Mouse (Mus musculus) CD4-positive, CD25-positive, alpha-beta regulatory T cell, adult 4 months (primary cell): ENCODE data around the gene Fam213a. TPM values are rescaled to one million over a fixed set of nuclear protein-coding genes. Genes with fewer than 3 reads are reported as not detected.

Experiments used
- ATAC-seq: one replicate; pipeline ENCODE4 v1.8.0; 2017
- polyA plus RNA-seq, 2 experiments: library from polyadenylated mRNA; unstranded; fragments of 100-300 nt; shearing (Covaris generic); gene quantifications; one replicate each; pipeline ENCODE4 v1.2.1; 2017

The Fam213a gene
- polyA plus RNA-seq, 2 experiments from 2014 or later = 12.4 to 13.4 TPM

DNA sequence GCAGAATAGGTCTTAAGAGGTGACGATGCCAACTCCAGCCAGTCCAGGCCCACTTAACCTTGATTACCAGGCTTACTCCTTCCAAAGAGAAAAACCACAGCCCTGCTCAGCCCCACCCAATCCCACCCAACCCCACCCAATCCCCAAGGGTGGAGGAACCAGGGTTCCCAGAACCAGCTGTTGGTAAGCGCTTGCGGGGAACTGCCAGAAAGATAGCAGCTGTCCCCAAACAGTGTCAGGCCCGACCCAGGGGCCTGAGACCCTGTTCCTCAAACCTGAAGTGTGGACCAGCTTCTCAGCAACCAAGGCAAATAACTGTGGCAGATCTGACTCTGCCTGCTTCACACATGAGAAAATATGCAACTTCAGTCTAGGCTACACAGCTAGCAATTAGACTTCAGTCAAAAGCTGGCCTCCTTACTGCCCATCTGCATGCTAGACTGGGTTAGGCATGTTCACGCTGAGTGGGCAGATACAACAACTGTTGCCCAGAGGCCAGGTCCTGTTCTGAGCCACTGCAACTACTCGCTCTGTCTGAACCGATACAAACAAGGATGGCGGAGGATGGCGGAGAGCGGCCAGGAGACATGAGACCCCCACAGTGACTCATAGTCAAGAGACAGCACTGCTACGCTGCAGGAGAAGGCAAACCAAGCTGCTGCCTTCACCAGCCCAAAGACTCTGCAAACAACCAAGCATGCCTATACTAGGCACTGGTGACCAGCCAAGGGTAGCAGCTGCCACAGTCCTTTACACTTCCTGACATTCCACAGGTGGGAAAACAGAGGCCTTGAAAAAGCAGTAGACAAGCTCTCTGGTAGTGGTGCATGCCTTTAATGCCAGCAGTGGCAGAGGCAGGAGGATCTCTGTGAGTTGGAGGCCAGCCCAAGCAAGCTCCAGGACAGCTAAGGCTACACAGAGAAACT is 51.0 kb downstream of the Fam213a start:
- ATAC-seq = no peak

DNA sequence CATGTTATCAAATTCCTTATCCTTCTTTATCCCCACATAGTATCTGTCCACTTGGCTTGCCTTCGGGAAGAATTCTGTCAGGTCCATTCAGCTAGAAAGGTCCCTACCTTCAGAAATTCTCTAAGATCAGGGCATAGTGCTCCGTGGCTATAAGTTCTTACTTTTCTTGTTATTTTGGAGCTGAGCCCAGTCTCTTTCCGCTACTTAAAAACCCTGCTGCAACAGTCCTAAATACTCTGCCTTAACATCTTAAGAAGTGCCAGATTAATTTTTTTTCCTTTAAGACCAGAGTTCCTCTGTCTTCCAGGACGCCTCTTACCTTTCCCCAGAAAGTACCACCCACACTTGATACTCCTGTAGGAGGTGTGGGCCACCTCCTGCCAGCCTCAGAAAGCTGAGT is 53.4 kb downstream of the Fam213a start:
- no peak for ATAC-seq

DNA sequence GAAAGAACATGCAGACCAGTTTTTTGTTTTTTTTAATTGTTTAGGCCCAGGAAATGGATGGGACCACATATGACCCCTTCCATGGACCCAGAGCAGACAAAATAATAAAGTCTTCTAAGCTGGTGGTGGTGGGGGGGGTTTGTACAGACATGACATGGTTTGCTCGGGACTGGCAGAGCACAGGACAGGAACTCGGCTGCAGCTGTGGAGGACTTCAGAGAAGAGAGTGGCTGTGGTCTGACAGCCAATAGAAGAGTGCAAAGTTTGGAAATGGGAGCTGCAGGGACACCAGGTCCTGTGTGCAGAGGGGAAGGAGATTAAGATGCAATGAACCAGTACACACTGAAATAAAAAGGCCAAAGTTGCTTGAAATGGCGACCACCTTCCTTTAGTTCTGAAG is 54.0 kb downstream of the Fam213a start:
- ATAC-seq = no peak

DNA sequence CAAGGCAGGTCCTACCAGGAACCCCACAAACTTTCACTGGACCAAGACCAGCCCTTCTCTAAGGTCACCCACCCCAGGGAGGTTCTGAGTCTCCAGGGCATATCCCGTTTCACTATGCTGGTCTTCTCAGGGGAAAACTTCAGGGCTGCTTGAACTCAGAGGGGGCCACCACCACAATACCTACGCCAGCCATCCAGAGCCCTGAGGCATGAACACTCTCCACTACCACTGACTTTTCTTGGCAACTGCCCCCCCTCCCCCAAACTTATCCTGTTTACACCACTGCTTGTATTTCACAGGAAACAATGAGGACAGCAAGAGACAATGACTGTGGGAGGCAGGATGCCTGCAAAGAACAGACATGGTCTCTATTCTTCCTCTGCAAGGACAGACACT is 54.6 kb downstream of the Fam213a start:
- peak; percentile 62 for ATAC-seq

- no peak for ATAC-seq
Observed at GRCm38 (mm10) chr14:40958083-40958985, 55.3 kb downstream of the Fam213a start.

DNA sequence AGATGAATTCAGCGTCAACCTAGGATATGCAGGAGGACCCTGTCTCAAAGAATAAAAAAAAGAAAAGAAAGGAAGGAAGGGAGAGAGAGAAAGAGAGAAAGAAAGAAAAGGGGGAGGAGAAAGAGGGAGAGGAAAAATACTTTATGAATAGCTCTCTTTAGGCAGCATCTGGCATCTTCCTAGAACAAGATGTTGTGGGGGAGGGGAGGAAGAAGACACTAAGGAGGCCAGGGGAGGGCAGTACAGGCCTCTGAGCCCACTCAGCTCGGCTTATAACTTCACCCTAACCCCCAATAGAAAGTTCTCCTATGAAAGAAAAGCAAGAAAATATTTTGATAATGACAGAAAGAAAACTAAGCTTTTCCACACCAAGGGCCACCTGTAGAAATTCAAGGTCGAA is 56.0 kb downstream of the Fam213a start:
- ATAC-seq = no peak

- ATAC-seq = peak; percentile 47
Observed at GRCm38 (mm10) chr14:40956252-40957146, 57.1 kb downstream of the Fam213a start.

DNA sequence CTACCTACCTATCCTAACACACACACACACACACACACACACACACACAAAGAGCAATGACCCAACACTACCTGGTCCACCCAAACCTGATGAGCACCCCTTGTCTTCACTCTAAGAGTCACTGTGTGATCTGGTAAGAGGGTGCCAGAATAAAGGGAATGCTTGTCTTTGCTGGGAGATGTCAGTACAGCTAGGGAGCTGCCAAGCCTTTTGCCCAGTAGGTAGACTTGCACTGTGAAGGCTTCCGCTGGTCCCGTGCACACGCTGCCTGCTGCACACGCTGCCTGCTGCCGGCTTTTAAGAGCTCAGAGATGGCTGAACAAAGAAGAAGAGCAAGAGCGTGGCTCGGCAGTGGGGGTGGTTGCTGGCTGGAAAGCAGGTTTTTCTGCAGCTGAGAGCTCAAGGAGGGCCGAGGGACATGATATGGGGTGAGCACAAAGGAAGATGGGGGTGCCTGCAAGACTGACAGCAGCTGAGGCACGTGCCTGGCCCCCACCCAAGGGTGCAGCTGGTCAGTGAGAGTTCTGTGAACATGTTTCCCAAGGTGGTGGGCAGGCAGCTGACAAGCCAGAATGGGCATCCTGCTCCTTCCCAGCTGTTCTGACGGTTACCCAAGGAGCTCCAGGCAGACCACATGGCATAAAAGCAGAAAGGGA is 57.9 kb downstream of the Fam213a start:
- ATAC-seq = peak; percentile 15

DNA sequence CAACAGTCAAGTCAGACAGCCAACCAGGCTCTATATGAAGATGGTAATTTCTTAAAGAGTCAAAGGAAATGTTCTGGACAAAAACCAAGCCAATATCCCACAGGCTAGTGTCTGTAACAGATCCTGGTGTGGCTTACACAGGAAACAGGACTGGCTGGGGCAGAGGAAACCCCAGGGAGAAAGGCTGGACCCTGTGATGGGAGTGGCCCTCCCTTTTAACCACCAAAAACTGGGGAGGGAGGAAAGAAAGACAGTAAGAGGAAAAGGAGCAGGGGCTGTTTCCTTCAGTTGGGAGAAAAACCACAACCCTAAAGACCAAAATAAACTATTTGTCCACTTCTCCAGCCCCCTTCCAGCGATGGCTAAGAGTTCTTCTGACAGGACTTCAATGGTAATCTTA is 58.4 kb downstream of the Fam213a start:
- ATAC-seq = no peak

DNA sequence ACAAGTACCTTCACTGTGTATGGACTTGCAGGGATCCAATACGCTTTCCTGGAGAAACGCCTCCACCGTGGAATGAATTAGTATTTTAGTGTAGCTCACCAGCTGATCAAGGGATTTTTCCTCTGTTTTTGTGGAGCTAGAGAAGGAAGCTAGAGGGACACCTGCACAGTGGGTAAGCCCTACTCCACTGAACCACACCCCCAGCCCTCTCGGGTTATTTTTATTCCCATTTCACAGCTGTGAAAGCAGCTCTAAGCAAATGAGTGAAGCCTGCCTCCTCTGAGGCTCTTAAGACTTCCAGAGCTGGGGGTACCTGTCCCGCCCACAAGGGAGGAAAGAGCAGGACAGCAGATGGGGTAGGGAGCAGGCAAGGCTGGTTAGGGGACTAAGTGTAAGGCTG is 60.2 kb downstream of the Fam213a start:
- no peak for ATAC-seq

GRCm38 (mm10) chr14:40952715-40953114 is 60.9 kb downstream of the Fam213a start:
- no peak for ATAC-seq

DNA sequence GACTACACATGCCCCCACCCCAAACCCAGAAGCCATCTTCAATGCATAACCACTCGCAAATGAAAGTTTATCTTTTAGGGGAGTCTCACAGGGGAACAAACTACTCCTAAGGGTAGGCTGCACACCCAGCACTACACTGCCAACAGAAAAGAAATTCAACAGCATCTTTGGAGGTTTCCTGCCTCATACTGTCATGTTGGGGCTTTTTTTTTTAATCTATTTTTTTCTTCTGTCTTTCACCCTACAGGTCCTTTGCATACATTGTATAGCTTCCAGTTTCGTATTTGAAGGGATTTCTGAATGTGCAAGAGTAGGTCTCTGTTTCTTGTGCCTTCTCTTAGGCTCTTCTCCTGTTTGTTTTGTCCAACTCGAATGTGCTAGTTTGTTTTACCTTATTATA is 61.3 kb downstream of the Fam213a start:
- peak; percentile 2 for ATAC-seq

GRCm38 (mm10) chr14:40949730-40950614 is 63.6 kb downstream of the Fam213a start:
- ATAC-seq = peak; percentile 34

DNA sequence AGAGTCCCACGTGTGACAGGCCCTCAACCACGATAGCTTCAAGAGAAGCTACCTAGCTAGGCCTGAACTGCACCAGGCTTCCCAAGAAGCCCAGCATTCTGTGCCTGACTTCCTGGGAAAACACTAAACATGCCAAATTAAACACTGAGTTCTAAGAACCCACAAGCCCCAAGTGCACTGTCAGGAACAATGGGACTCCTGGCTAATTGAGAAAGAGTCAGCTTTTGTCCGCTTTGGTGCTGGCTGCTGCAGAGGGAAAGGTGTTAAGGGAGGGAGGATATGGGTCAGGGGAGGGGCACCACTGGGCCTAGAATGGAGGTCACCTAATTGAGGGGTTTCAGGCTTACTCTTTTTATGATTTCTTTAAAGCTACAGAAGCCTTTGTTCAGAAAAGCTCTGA is 64.5 kb downstream of the Fam213a start:
- no peak for ATAC-seq

DNA sequence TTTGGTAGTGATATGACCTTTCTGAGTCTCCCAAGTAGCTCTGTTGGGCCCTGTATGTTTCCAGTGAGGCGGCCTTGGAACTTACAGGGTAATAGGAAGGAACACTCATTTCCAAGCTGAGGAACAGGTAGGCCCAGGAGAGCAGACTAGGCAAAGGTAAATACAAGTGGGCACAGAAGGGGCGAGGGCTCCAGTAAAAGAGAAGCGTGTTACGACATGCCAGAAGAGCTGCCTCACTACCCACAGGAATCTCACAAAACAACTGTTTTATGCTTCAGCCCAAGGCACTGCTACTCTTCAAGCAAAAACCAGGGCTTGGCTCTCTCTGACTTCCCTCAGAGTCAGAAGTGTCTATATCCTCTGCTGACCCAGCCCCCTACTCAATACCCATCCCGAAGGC is 65.1 kb downstream of the Fam213a start:
- no peak for ATAC-seq

DNA sequence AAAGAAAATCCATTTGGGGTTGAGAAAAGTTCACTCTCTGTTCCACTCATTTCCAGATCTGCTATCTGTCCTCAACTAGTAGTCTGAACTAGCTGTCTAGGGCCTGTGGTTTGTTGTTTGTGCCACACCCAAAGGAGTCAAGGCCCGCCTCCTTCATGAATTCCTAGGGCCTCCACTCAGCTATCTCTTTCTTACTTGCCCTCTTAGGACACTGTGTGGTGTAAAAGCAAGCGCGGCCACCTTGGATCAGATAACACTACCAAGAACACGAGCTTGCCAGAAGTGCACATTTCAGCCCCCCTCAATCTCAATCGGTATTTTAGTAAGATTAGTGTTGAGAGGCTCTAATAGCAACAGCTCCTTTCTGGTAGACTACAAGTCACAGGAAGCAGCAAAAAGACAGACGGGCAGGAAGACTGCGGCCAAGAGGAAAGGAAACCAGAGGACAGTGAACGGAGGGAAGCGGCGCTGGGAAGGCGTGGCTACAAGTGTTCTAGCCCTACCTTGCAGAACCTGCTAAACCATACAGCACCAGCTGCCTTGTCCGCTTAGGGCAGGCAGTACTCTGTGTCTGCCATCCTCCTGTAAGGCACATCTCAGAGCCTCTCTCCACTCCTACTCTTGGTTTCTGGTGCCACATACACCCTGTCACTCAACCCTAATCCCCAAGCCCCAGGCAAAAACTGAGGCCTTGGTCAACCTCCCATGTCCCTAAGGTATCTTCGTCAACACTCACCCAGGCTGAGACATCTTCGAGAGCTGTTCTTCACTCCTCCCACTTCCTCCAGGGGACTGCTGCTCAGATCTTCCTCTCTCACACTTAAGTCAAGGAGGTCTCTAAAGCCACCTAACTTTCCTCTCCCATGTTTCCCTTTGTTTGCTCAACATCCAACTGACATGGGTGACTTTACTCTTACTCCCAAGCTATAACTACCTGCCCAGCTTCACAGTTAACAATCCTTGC is 65.9 kb downstream of the Fam213a start:
- ATAC-seq = peak; percentile 78

DNA sequence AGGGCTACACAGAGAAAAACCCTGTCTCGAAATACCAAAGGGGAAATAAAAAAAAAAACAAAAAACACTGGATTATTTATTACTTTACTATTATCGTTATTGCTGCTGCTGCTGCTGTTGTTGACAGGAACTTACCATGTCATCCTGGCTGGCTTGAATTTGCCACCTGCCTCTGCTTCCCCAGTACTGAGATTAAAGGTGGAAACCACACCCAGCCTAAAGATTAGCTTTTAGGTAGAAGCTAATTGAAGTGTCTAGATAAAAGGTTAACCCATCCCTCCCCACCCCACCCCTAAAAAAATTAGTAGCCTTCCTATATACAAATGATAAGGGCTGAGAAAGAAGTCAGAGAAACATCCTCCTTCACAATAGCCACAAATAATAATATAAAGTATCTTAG is 69.8 kb downstream of the Fam213a start:
- ATAC-seq = peak; percentile 18
